Mouse (Mus musculus): ENCODE measurements at regions not wholly inside any gene's neighbourhood (a gene's known extent, or its start where the extent isn't known, plus 50 kb on each side); places are given as distances from the start of the nearest gene placed in this dataset.

DNA sequence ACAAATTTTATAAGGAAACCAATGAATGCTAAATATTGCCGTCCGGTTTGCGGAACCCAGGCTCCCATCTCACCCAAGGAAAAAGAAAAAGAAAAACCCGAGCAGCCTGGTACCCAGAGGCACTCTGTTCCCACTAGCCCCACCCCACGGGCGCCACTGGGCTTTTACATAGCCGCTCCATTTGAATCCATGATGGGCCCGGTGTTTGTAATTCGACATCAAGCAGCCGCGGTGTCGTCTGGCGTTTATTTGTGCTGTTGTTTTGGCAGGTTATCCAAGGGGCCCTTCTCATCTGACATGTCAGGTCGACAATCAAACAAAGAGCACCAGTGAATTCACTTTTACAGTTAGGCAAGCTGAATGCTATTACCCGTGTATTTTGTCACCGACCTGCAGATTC is 68.8 kb upstream of the Mgmt start:
- DNase-seq, result no peak

DNA sequence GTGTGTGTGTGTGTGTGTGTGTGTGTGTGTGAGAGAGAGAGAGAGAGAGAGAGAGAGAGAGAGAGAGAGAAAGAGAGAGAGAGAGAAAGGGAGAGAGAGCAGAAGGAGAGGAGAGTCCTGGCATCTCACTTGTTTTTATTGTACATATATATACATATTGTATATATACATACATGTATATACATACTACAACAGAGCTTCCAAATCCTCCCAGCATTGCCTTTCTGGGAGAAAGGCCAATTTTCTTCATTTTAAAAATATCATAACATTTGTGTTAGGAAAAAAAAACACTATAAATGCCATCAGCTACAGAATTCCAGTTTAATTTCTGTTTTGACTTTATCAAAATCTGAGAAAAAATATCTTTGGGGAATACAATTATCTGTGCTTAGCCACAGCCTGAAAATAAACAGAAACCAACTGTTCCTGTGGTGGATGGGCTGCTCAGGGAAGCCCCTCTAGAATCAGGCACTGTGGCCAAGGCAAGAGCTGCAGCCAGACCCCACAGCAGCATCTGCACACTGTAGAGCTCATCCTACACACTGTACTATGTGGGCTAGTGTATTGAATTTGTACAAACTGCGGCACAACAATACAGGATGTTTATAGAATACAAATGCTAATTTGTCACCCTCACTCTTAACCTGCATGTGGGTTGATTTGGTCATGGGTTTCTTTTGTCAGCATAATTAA is 64.6 kb upstream of the Mgmt start:
- DNase-seq, result no peak

DNA sequence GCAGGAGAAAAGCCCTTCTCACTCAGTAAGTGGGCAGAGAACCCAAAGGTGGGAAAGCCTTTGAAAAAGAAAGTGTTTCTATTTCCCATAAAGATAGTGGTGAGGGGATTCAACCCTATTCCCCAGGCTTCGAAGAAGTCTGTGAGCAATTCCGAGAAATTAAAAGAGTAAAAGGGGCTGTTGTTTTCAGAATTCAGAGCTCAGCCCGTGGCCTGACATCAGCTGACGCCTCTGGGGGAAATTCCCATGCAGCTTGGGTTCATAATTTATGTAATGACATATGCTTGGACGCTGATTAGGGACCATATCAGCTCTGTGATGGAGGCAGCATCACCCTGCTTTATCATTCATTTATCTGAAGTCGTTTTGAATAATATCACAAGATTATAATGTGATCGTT is 62.0 kb upstream of the Mgmt start:
- no peak for DNase-seq

DNA sequence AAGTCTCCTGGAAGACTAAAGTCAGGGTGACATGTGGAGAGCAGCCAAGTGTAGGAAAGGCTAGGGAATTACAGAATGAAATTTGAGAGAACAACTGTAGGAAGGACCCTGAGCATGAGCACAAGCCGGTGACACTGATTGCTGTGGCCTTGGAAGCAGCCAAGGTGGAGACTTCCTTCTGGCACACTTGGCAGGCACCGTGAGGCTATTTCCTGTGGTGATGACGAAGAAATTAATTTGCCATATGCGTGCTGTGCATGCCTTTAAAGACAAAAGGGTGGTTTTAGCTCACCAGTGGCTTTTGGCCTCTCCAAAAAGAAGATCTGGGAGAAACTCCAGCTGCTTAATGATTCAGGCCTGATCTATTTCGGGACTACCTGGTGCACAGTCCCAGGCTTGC is 55.4 kb upstream of the Mgmt start:
- DNase-seq, result no peak

DNA sequence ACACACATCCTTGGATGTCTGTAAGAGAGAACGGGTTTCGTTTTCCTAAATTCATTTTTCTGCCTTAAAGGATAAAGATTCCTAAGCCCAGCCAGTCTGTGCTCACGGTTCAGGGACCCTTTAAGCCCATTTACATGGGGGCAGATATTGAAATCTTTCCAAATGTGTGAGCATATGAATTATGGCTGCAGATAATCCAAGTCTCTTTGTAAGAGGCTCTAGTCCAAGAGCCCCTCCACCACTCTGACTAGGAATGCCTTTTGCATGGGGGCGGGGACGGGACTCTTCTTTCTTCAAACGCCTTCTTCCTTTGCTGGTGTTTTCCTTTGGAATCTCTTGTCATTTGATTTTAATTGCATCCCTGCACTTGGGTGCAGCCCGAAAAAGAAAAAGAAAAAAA is 54.2 kb upstream of the Mgmt start:
- DNase-seq, result no peak

DNA sequence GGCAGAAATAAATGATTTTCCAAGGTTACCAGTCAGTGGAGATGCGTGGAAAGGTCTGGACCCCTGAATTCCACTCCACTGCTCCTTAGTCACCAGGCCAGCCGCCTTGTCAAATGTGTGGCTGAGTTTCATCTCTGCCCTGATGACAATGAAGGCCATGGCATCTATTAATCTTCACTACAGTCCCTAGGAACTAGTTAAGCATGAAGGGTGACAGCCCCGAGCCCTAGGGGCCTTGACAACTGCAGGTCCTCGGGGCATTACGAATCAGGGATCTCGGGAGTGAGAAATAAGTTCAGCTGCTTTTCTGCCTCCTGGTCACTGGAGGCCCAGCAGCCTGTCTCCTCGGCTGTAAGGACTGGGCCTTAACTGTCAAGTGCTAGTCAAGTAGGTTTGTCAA is 51.7 kb upstream of the Mgmt start:
- no peak for DNase-seq

DNA sequence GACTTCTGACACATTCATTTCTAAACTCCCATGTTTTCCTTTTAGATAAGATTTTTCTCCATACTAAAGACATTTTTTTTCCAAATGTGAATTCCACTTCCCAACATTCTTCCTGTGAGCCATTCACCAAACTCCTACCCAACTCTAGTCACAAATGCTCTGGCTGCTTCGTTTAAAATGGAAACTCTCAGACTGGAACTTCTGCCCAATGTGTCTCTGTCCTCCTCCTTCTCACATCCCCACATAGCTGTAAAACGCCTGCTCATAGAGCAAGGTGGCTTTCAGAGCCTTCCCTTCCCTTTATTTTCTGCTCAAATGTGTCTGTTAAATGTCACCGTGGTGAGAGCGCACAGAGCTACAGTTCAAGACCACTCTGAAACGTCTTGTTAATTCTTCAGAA is 50.1 kb upstream of the Mgmt start:
- DNase-seq, result no peak

Data from lung, postnatal 10 days (tissue).